8 mouse cellular contexts compared by ENCODE assay signal in the genomic region with DNA sequence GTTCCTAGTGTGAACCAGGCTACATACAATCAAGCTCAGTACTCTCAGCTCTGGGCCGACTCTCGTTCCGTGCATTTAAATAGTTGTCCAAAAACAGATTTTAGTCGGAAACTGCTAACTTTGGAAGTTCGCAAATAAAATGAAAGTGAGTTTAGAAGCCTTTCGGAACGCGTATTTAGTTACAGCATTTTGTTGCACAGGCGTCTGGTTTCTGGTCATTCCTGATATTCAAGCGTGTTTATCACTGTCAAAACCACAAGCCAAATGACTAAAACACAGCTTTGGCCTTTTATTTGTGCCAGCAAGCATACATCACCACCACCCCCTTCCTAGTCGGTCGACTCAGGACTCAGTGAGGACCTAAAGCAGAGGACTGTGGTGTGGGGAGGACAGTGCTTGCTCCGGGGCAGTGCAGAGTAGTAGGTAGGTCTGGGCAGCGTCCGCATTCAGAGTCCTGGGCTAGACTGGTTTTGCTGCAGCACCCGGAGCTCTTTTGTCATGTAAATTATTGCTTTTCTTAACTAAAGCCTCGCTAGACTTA. TPM values are rescaled to one million over a fixed set of nuclear protein-coding genes. Genes with fewer than 3 reads are reported as not detected.
A peak's percentile ranks its signal among the peaks of the same experiment; 100 is the strongest.
DNase-seq lines count a peak whose midpoint lies in the region; ATAC-seq and TF ChIP-seq lines count a peak whose summit lies in the region.

No protein-coding gene starts in this region.

- no peak for TF ChIP-seq POLR2A in CH12.LX (IDR thresholded peaks at IDR 0.05; ENCODE audit: low read depth, low read length)
- TF ChIP-seq POLR2A in cortical plate, adult 2 months (IDR thresholded peaks at IDR 0.05; ENCODE audit: extremely low read depth, insufficient read depth, low read length): no peak

- TF ChIP-seq RAD21 in CH12.LX (IDR thresholded peaks at IDR 0.05; ENCODE audit: low read depth, low read length): no peak

- peak overlapping the region; percentile 55 for H3K4me2 ChIP-seq in CH12.LX (ENCODE audit: insufficient read depth, low read depth, poor library complexity, severe bottlenecking)
- peak overlapping the region; percentile 93 for H3K4me2 ChIP-seq in heart, embryonic 16.5 days (ENCODE audit: low read depth, low read length)
- peak overlapping the region; percentile 99 for H3K4me2 ChIP-seq in limb, embryonic 13.5 days (replicated peaks)
- peak overlapping the region; percentile 89 for H3K4me2 ChIP-seq in midbrain, embryonic 16.5 days (ENCODE audit: low read length)

- 2% methylated on average over 17 of the region's 17 CpGs for WGBS in heart, embryonic 16.5 days
- WGBS in limb, embryonic 13.5 days: 2% methylated on average over 17 of the region's 17 CpGs
- WGBS in midbrain, embryonic 16.5 days: 3% methylated on average over 17 of the region's 17 CpGs

- TF ChIP-seq CTCF in CH12.LX (conservative IDR thresholded peaks at IDR 0.05 in 1 of 2, IDR thresholded peaks at IDR 0.05 in 1 of 2; ENCODE audit: low read depth in 2 of 2, low read length in 2 of 2): no peak
- no peak for TF ChIP-seq CTCF in cortical plate, adult 2 months (IDR thresholded peaks at IDR 0.05; ENCODE audit: extremely low read depth, insufficient read depth, low read length)

- peaks cover 2 to 29% of the 10 kb centered on the region in 2 experiments for H3K4me1 ChIP-seq in CH12.LX (ENCODE audit: control insufficient read depth in 1 of 2, insufficient read depth in 2 of 2)
- H3K4me1 ChIP-seq in cortical plate, adult 2 months (ENCODE audit: control insufficient read depth, insufficient read depth, low read length): no peaks in the 10 kb centered on the region; the same call in 1 of the 2 replicates
- H3K4me1 ChIP-seq in heart, embryonic 16.5 days (ENCODE audit: control insufficient read depth, insufficient read depth, low read length): peaks cover 24% of the 10 kb centered on the region
- H3K4me1 ChIP-seq in limb, embryonic 13.5 days: peaks cover 42% of the 10 kb centered on the region
- H3K4me1 ChIP-seq in midbrain, embryonic 16.5 days (ENCODE audit: control insufficient read depth, insufficient read depth, low read length): peaks cover 32% of the 10 kb centered on the region

- H3K27me3 ChIP-seq in CH12.LX (replicated peaks): peaks cover 14% of the 10 kb centered on the region
- no peaks in the 10 kb centered on the region for H3K27me3 ChIP-seq in heart, embryonic 16.5 days (ENCODE audit: control insufficient read depth, insufficient read depth, low read length)
- peaks cover 28% of the 10 kb centered on the region for H3K27me3 ChIP-seq in limb, embryonic 13.5 days
- peaks cover 20% of the 10 kb centered on the region for H3K27me3 ChIP-seq in midbrain, embryonic 16.5 days (ENCODE audit: control insufficient read depth, insufficient read depth, low read depth, low read length)

- peak overlapping the region; percentile 52 to 72 (median 59) for H3K4me3 ChIP-seq in CH12.LX (replicated peaks in 1 of 3; ENCODE audit: low read depth in 2 of 3, low read length in 2 of 3, poor library complexity in 1 of 3)
- H3K4me3 ChIP-seq in cortical plate, adult 2 months (ENCODE audit: insufficient read depth, low read length): peak overlapping the region; percentile 58
- peak overlapping the region; percentile 86 for H3K4me3 ChIP-seq in heart, embryonic 16.5 days (ENCODE audit: low read length)
- H3K4me3 ChIP-seq in limb, embryonic 13.5 days: peak overlapping the region; percentile 65
- peak overlapping the region; percentile 50 for H3K4me3 ChIP-seq in midbrain, embryonic 16.5 days (ENCODE audit: low read depth, low read length)

- H3K79me2 ChIP-seq in CH12.LX (replicated peaks; ENCODE audit: control insufficient read depth, extremely low read depth, insufficient read depth, poor library complexity, severe bottlenecking): no peaks in the 10 kb centered on the region

- no peaks in the 10 kb centered on the region for H3K36me3 ChIP-seq in CH12.LX (replicated peaks in 1 of 2; ENCODE audit: control insufficient read depth in 1 of 2, insufficient read depth in 1 of 2, low read length in 1 of 2)
- no peaks in the 10 kb centered on the region for H3K36me3 ChIP-seq in heart, embryonic 16.5 days (ENCODE audit: control insufficient read depth, insufficient read depth)
- H3K36me3 ChIP-seq in limb, embryonic 13.5 days: no peaks in the 10 kb centered on the region
- no peaks in the 10 kb centered on the region for H3K36me3 ChIP-seq in midbrain, embryonic 16.5 days (ENCODE audit: control insufficient read depth, insufficient read depth, low read length)

- dilution Hi-C loops in CH12.LX (cut with MboI; ENCODE audit: extremely low pct_ligation_motif_present, extremely low pct_unique_long_range_greater_than_20kb, low sequenced_read_pairs): no loop called here

- peak overlapping the region; percentile 48; the same call in 1 of the 2 replicates for H3K27ac ChIP-seq in CH12.LX (ENCODE audit: insufficient read depth, low read depth)
- peak overlapping the region; percentile 82 for H3K27ac ChIP-seq in cortical plate, adult 2 months (ENCODE audit: insufficient read depth, low read length)
- peak overlapping the region; percentile 99 for H3K27ac ChIP-seq in heart, embryonic 16.5 days (ENCODE audit: low read length)
- no peak overlapping the region for H3K27ac ChIP-seq in limb, embryonic 13.5 days
- H3K27ac ChIP-seq in midbrain, embryonic 16.5 days (ENCODE audit: low read length): peak overlapping the region; percentile 85

- in situ Hi-C loops in CH12.LX (cut with MboI; ENCODE audit: low pct_ligation_motif_present, low pct_unique_long_range_greater_than_20kb, low sequenced_read_pairs): no loop called here

- peaks cover 5% of the 10 kb centered on the region for H3K9me3 ChIP-seq in CH12.LX (replicated peaks; ENCODE audit: low read length)
- 0 out of 2 replicates have a peak, but pooled peaks cover 2% of the 10 kb centered on the region for H3K9me3 ChIP-seq in heart, embryonic 16.5 days (replicated peaks; ENCODE audit: control insufficient read depth, low read length)
- no peaks in the 10 kb centered on the region for H3K9me3 ChIP-seq in limb, embryonic 13.5 days
- no peaks in the 10 kb centered on the region for H3K9me3 ChIP-seq in midbrain, embryonic 16.5 days (replicated peaks; ENCODE audit: control insufficient read depth, low read length, poor library complexity, severe bottlenecking)

- H3K9ac ChIP-seq in CH12.LX (ENCODE audit: insufficient read depth, low read depth): peak overlapping the region; percentile 12; the same call in 1 of the 2 replicates
- peak overlapping the region; percentile 87 for H3K9ac ChIP-seq in heart, embryonic 16.5 days (ENCODE audit: low read length)
- peak overlapping the region; percentile 67; the same call in 1 of the 2 replicates for H3K9ac ChIP-seq in limb, embryonic 13.5 days
- H3K9ac ChIP-seq in midbrain, embryonic 16.5 days (ENCODE audit: low read depth, low read length): peak overlapping the region; percentile 5; the same call in 1 of the 2 replicates

- ATAC-seq in heart, embryonic 16.5 days (replicated peaks; ENCODE audit: extremely low read depth, insufficient read depth, low FRiP score): no peak
- no peak for ATAC-seq in limb, embryonic 13.5 days (ENCODE audit: low FRiP score, low read depth)
- ATAC-seq in midbrain, embryonic 16.5 days: no peak

- TF ChIP-seq EP300 in CH12.LX (IDR thresholded peaks at IDR 0.05; ENCODE audit: low read length): no peak

- peak; percentile 16 to 23 for DNase-seq in cerebellum, postnatal 10 days
- no peak for DNase-seq in cerebellum, postnatal 14 days
- peak; percentile 19 for DNase-seq in CH12.LX (ENCODE audit: extremely low read depth)
- no peak for DNase-seq in ovary, postnatal 10 days (ENCODE audit: low spot score)

TF ChIP-seq in CH12.LX, 34 proteins besides CTCF, POLR2A, EP300 and RAD21 (continues in another document):
- TF ChIP-seq USF1 (IDR thresholded peaks at IDR 0.05; ENCODE audit: low read depth, low read length): no peak
- no peak for TF ChIP-seq HCFC1 (IDR thresholded peaks at IDR 0.05; ENCODE audit: low read depth, low read length)
- no peak for TF ChIP-seq MEF2A (IDR thresholded peaks at IDR 0.05; ENCODE audit: borderline replicate concordance, low read depth, low read length)
- TF ChIP-seq MYC (IDR thresholded peaks at IDR 0.05; ENCODE audit: low read depth, low read length): no peak
- TF ChIP-seq ZNF384 (IDR thresholded peaks at IDR 0.05; ENCODE audit: low read depth, low read length): no peak
- no peak for TF ChIP-seq MAFK (IDR thresholded peaks at IDR 0.05; ENCODE audit: insufficient replicate concordance, low read length)
- no peak for TF ChIP-seq NRF1 (IDR thresholded peaks at IDR 0.05; ENCODE audit: low read depth, low read length)
- no peak for TF ChIP-seq ZMIZ1 (IDR thresholded peaks at IDR 0.05; ENCODE audit: low read depth, low read length)
- no peak for TF ChIP-seq ZC3H11A (IDR thresholded peaks at IDR 0.05; ENCODE audit: low read depth, low read length)
- no peak for TF ChIP-seq CHD2 (IDR thresholded peaks at IDR 0.05; ENCODE audit: low read length)
- TF ChIP-seq JUN (IDR thresholded peaks at IDR 0.05; ENCODE audit: insufficient read depth, low read depth, low read length): no peak

RNA-seq across cellular contexts. Expression of a gene that starts 2.2 kb away (rescaled TPM):
- total RNA-seq in CH12.LX (2012; rRNA removed): 4.5 and 4.6 TPM in 2 replicates
- total RNA-seq in CH12.LX (2014; rRNA removed): 0.77 and 0.81 TPM in 2 replicates
- polyA plus RNA-seq in CH12.LX (2012; ENCODE audit: insufficient read length, low read depth): 2.3 and 2.6 TPM in 2 replicates
- 22.5 and 23.4 TPM in 2 replicates for polyA plus RNA-seq in cortical plate, adult 2 months (2012; rRNA removed)
- polyA plus RNA-seq in heart, embryonic 16.5 days (2015; fragmentation: Nextera tagmentation; extraction: Ambion mirVana): 34.6 and 37.1 TPM in 2 replicates
- polyA plus RNA-seq in limb, embryonic 13.5 days (2015; fragmentation: Nextera tagmentation; extraction: Ambion mirVana): 13.9 and 16.2 TPM in 2 replicates
- polyA plus RNA-seq in midbrain, embryonic 16.5 days (2015; fragmentation: Nextera tagmentation; extraction: Ambion mirVana): 14.9 and 15.1 TPM in 2 replicates

RNA-seq across cellular contexts. Expression of a gene that starts 41.5 kb away (rescaled TPM):
- total RNA-seq in CH12.LX (2012; rRNA removed) (11.0 and 11.2 TPM in 2 replicates), CH12.LX (2014; rRNA removed) (7.1 and 7.6 TPM in 2 replicates)
- 10.1 and 10.3 TPM in 2 replicates for polyA plus RNA-seq in CH12.LX (2012; ENCODE audit: insufficient read length, low read depth)
- polyA plus RNA-seq in cortical plate, adult 2 months (2012; rRNA removed): 7.5 and 7.7 TPM in 2 replicates
- polyA plus RNA-seq in heart, embryonic 16.5 days (2015; fragmentation: Nextera tagmentation; extraction: Ambion mirVana): 6.0 and 6.2 TPM in 2 replicates
- 13.1 and 14.0 TPM in 2 replicates for polyA plus RNA-seq in limb, embryonic 13.5 days (2015; fragmentation: Nextera tagmentation; extraction: Ambion mirVana)
- polyA plus RNA-seq in midbrain, embryonic 16.5 days (2015; fragmentation: Nextera tagmentation; extraction: Ambion mirVana): 10.8 and 11.2 TPM in 2 replicates

RNA-seq across cellular contexts. Expression of a gene that starts 41.6 kb away (rescaled TPM):
- total RNA-seq in CH12.LX (2012; rRNA removed): 86.0 and 114 TPM in 2 replicates
- 129 and 145 TPM in 2 replicates for total RNA-seq in CH12.LX (2014; rRNA removed)
- polyA plus RNA-seq in CH12.LX (2012; ENCODE audit: insufficient read length, low read depth): 116 and 121 TPM in 2 replicates
- 51.4 and 53.6 TPM in 2 replicates for polyA plus RNA-seq in cortical plate, adult 2 months (2012; rRNA removed)
- polyA plus RNA-seq in heart, embryonic 16.5 days (2015; fragmentation: Nextera tagmentation; extraction: Ambion mirVana): 89.2 and 100 TPM in 2 replicates
- polyA plus RNA-seq in limb, embryonic 13.5 days (2015; fragmentation: Nextera tagmentation; extraction: Ambion mirVana): 136 TPM in 2 replicates
- polyA plus RNA-seq in midbrain, embryonic 16.5 days (2015; fragmentation: Nextera tagmentation; extraction: Ambion mirVana): 90.5 and 93.9 TPM in 2 replicates

Comparison
In these comparisons a context has a peak if more than half of its experiments do, and no peak if none do; other contexts are left out.
1. DNase-seq: peak in cerebellum, postnatal 10 days (2 of 2) and CH12.LX (single experiment); none in cerebellum, postnatal 14 days (0 of 2) and ovary, postnatal 10 days (single experiment).
2. H3K9ac ChIP-seq: peak in every context shown above with its lines; median percentile 87 in heart, embryonic 16.5 days; 67 in limb, embryonic 13.5 days; 12 in CH12.LX; 5 in midbrain, embryonic 16.5 days.
3. Peak in every context shown above with its lines, with median percentiles within 50 percentile points of each other: H3K4me2 ChIP-seq and H3K4me3 ChIP-seq.